Mouse (Mus musculus) embryo, embryonic 11.5 days (tissue): ENCODE measurements around the gene Efcab12.
A peak's percentile ranks its signal among the peaks of the same experiment; 100 is the strongest.
"Not testable (repeated sequence)": the region's sequence is repeated elsewhere in the genome, so short reads cannot be mapped to it uniquely, and the experiment has no call there.

Experiments
- DNase-seq: peaks from one replicate; pipeline ENCODE4 v3.0.0-alpha.2; 2012; ENCODE audit warnings: low read depth, low spot score

Gene Efcab12

DNA sequence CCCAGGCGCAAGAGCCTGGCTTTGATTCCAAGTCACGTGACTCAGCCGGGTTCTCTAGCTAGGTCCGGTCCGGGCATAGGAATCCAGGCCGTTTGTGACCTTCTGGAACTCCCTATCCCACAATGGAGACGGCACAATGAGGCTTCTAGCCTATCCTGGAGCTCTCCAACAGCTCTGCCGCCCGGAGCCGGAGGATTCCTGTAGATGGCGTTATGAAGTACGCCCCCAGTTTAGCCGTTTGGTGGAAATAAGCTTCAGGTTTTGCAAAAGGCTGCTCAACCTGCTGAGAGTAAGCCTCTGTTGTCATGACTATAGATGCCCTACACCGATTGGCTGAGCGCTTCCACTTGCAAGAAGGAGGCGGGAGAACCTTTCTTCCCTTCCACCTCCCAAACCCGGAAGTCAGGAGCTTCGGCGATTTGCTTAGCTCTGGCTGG lies at the start of gene Efcab12:
Gene Efcab12, minus strand, starts transcription at position 252 of the 437 bp plus-strand sequence.
- DNase-seq, result no peak

DNA sequence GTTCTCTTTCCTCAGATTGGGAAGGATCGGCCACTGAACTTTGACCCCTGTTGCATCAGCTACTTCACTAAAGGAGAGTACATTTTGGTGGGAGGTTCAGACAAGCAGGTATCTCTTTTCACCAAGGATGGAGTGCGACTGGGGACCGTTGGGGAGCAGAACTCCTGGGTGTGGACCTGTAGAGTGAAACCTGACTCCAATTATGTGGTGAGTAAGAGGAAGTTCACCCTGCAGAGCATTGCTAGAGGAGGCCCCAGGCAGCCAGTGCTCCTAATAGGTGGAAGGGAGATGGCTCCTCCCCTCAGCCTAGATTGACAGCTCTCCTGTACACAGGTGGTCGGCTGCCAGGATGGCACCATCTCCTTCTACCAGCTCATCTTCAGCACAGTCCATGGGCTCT lies 48.7 kb upstream of the Efcab12 start:
- DNase-seq, result no peak

DNA sequence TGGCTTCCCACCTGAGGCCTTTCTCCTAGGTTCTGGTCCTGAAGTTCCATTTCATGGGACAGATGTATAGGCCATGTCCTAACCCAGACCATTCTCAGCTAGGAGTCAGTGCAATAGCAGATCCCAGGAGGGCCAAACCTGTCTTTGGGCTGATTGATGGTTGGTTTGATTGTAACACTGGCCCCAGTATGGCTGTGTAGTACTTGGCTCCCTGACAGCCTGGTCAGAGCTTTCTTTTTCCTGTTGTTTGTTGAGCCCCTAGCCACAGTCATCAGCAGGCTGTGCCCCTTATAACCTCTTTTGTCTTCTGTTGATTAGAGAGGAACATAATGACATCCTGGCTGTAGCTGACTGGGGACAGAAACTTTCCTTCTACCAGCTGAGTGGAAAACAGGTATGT lies 45.8 kb upstream of the Efcab12 start:
- DNase-seq, result no peak

DNA sequence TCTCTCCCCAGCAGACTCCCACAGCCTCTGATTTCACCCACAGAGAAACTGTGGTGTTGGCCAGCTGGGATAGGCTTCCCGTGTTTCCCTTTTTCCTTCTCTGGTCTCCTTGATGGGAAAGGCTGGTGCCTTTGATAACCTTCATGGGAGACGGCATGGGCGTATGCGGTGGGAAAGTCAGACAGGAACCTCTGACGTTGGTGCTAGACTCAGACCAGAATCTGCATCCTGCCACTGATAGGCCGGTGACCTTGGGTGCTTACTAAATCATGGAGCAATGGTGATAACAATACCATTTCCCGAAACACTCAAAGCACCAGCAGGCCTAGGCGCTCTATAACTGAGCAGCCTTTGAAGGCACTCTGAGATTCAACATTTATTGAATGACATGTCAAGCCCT lies 42.5 kb upstream of the Efcab12 start:
- no peak for DNase-seq

DNA sequence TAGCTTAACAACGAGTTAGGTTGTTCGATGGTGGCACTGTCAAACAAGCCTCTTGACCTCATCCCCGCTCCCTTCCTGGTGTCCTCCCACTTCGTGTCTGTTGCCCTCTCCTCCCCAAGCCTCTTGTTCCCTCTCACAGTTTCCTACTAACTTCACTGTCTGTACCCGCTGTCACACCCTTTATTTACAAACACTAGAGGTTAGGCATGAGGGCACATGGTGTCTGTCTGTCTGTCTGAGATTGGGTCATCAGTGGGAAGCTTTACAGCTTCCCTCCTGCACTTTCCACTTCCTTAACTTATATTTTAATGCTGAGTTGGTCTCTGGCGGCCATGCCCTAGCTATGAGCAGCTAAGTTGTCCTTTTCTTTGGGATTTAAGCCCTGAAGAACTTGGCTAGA lies 41.5 kb upstream of the Efcab12 start:
- no peak for DNase-seq

DNA sequence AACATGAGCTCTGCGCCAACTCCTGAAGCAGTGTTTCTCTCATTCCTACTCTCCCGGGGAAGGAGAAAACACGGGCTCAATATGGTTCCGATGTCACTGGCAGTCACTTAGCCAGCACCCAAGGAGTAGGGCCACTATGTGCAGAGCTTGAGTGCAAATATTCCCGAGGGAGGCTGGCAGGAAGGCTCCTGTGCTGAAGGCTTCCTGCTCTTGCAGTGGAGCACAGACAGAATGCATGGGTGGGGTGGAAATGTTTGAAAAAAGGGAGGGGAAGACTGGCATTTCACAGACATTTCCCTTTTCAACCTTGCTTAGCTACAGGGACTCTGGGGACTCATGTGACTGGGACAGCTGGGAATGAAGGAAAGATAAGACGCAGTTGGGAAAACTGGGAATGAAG lies 40.5 kb upstream of the Efcab12 start:
- DNase-seq, result no peak

DNA sequence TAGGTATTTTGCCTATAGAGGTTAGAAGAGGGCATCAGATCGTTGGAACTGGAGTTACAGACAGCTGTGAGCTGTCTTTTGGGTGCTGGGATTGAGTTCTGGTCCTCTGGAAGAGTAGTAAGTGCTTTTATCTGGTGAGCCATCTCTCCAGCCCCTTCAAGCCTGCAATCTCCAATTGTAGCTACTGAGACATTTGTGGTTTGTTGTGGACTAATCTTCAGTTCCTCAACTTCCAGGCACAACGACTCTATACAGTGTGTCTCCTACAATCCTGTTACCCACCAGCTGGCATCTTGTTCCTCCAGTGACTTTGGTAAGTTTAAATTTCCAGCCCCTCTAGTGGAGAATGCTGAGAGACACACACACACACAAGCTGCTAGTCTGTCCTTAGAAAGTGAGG lies 39.0 kb upstream of the Efcab12 start:
- no peak for DNase-seq

DNA sequence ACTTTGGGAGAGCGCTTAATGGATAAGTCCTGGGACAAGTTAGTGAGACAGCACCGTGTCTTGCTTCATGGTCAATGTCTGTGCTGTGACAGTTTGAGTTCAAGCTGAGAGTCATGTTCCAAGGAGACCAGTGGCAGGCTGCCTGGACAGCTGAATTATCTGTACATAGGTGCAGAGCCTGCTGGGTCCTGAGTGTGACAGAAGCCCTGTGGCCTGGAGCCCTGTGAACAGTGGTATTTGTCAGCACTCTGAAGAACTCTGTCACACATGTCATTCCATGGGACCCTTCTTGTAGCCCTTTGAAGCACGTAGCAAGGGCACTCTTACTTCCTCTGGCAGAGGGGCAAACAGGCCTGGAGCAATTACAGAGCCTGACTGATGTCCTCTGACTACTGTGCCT lies 33.1 kb upstream of the Efcab12 start:
- DNase-seq, result not testable (repeated sequence)

DNA sequence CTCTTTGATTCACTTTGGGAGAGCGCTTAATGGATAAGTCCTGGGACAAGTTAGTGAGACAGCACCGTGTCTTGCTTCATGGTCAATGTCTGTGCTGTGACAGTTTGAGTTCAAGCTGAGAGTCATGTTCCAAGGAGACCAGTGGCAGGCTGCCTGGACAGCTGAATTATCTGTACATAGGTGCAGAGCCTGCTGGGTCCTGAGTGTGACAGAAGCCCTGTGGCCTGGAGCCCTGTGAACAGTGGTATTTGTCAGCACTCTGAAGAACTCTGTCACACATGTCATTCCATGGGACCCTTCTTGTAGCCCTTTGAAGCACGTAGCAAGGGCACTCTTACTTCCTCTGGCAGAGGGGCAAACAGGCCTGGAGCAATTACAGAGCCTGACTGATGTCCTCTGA lies 28.9 kb upstream of the Efcab12 start:
- not testable (repeated sequence) for DNase-seq

DNA sequence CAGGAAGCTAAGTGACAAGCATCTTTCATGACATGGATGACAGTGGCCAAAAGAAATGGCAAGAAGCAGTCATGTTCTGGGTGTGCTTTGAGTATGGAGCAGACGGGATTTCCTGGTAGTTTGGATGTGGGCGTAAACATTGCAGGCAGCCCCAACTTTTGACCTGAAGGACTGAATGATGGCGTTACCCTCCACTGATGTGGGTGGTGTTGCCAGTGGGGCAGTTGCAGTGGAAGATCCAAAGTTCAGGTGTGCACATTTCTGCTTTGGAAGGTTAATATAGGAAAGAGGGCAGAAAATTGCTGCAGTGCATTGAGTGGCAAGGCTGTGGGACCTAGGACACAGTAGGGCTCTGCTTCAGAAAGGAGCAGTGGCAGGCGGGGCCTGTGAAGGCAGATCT lies 27.0 kb upstream of the Efcab12 start:
- no peak for DNase-seq

DNA sequence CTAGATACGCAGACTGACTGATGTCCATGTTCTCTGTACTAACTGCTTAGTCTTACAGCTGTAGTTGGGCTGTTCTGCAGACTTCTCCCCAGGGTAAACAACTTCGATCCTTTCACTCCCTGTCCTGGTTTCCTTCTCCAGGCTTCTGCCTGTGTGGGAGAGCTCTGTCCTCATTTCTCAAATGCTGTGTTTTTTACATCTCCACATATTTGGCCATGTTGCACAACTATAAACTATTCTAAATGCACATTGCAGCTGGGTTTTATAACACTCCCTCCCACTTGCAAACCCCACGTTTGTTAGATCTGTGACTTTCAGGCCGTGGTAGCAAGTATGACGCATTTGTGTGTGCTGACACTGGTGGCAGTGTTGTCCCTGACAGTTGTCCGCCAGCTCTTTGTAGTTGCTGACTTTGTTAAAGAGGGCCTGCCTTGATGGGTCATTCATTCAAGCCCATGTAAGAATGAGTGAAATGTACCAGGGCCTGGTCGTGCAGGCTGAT lies 25.2 kb upstream of the Efcab12 start:
- no peak for DNase-seq

DNA sequence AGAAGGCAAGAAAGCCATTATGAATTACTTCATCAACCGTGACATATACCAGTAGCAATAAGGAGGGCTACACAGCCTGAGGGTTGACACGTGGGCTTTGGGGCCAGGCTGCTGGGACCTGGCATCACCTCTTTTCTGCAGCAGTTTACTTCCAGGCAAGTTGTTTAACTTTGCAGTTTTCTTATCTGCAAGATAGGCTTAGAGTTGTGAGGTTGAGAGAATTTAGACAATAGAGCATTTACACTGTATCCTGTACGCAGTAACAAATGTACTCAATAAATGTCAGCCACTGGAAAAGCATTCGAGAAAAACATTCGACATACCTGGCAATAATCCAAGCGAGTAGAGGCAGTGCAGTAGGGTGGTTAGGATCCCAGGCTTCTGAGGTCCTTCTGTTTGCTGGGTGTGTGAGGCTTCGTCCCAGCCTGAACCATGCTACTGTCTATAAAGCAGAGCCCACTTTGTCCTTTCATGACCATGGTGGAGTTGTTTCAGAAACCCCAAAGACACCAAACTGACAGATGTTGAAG lies 21.9 kb upstream of the Efcab12 start:
- no peak for DNase-seq

DNA sequence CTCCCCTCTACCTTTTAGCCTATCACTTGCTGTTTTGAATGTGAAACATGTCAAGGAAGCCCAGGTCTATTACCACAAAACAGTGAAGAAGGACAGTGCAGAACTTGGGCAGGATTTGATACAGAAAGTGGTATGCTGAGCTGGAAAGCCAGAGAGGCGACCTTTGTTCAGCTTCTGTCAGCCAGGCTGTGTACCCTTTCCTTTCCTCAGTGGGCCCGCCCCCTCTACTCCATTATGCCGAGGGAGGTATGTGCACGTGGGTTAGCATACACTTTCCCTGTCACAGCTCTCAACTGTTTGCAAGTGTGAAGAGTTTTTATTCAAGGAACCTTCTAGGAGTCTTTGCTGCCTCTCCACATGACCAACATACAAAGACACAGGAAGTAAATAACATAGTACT lies 21.0 kb upstream of the Efcab12 start:
- no peak for DNase-seq

DNA sequence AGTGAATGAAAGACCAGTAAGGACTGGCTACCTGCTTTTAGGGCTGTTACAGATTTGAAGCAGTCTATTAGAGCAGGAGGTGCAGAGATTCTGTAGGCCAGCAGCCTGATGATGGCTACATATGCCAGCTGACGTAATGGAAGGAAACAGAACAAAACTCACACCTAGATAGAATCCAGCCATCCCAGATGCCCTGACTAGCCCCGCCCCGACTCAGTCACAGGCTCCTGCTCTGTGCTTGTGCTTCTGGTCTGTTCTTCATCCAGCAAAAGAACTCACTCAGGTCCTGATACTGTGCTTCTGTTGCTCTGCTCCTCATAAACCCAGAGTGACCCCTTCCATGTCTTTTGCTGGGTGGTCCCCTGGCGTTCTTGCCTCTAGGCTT lies 18.1 kb upstream of the Efcab12 start:
- no peak for DNase-seq

DNA sequence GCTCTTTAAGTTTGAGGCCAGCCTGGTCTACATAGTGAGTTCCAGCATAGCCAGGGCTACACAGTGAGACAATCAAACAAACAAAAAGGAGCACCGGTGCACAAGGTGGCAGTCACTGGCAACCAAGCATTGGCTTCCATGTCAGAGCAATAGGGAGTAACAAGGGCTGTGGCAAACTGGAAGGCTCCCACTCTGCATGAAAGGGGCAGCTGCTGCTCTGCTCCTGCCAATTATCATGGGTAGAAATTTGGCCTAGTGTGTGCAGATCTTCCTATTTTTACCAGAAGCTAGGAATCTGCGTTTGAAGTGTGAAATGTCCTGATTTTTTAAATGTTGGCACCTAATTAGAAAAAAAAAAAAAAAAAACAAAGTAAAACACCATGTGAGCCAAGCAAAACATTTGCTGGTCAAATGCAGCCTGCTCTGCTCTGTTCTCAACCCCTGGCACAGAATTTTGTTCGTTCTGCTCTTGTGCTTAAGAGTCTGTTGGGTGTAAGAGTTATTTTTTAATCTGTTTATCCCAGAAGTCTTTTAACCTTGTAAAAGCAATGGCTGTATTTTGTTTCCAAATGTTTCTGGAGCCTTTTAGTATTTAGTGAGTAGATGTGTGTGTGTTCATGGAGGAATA lies 17.6 kb upstream of the Efcab12 start:
- no peak for DNase-seq

DNA sequence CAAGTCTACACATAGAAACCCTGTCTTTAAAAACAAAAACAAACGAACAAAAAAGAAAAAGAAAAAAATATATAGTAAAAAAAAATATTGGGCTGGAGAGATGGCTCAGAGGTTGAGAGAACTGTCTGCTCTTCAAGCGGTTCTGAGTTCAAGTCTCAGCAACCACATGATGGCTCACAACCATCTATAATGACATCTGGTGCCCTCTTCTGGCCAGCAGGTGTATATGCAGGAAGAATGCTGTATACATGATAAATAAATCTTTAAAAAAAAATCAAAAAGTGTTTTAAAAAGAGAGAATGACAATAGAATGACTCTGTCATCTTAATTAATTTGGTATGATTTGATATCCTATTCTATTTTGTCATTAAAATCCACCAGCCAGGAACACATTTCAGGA lies 16.2 kb upstream of the Efcab12 start:
- no peak for DNase-seq

DNA sequence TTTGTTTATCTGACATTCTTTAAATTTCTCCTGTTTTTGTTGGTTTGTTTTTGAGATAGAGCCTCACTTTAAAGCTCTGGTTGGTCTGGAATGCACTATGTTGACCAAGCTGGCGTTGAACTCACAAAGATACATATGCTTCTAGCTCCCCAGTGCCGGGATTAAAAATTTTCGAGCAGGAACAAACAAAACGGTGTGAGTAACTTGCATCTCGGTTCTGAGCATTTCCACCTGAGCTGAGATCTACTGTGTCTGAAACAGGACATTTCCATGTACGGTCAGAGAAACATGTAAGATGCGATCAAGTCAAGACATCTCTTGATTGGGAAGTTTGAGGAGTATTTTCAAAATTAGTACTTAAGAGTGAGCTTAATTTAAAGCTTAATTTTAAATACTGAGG lies 15.8 kb upstream of the Efcab12 start:
- no peak for DNase-seq

DNA sequence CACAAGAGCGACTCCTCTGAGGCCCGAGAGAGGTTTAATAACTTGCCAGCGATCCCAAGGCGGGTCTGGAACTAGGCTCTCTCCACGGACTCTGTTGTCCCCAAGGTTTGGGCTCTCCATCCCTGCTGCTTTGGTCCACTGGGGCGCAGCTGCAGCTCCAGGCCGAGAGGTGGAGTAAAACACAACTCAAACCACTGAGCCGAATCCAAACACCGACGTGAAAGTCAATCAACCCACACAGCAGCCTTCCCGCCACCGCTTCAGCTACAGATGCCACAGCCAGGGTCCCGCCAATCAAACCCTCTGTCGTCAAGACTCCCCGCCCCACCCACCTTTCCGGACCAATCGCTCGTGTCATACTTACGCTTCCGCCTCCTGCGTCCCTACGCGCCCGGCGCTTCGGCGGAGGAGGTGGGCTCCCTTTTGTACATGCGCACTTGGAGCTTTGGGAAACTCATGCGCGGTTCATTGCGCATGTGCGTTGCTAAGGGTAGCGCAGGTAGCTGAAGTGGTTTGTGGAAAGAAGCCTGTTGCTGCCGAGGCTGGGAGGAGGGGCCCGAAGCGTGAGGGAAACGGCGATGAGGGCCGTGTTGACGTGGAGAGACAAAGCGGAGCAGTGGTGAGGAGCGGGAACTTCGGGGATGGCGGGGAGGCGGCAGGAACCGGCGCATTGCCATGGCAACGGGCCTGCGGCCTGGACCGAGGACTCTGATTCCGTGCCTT lies 15.0 kb upstream of the Efcab12 start, which contains the start of the genes Mbd4 and Ift122:
Gene Mbd4, minus strand, starts transcription at position 281 of the 723 bp plus-strand sequence.
Gene Ift122, plus strand, starts transcription at position 380 of the 723 bp plus-strand sequence.
- DNase-seq, result peak; percentile 100

DNA sequence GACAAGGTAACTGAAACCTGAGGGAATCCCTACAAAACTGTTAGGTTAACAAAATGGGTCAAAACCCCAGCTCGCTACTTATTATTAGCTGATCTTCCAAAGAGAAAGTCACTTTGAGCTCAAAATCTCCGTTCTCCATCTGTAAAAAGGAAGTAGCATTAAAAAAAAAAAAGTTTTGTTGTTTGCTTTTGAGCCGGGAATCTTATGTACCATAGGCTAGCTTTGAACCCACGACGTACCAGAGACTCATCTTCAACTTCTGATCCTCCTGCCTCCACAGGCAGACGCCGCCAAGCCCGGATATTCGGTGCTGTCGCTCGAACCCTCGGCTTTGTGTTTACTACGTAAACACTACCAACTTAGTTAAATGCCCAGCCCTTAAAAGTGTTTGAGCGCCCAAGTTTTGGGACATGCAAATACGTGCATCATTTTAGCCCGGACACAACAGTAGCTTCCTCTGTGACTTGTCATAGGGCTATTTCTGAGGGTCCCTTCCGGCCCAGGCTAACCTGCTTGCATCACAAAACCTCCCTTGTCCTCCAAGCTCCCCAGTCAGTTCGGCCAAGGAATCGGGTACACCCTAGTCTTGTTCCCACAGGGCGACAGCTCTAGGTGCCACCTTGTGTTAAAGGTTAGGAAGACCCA lies 14.4 kb upstream of the Efcab12 start:
- no peak for DNase-seq

DNA sequence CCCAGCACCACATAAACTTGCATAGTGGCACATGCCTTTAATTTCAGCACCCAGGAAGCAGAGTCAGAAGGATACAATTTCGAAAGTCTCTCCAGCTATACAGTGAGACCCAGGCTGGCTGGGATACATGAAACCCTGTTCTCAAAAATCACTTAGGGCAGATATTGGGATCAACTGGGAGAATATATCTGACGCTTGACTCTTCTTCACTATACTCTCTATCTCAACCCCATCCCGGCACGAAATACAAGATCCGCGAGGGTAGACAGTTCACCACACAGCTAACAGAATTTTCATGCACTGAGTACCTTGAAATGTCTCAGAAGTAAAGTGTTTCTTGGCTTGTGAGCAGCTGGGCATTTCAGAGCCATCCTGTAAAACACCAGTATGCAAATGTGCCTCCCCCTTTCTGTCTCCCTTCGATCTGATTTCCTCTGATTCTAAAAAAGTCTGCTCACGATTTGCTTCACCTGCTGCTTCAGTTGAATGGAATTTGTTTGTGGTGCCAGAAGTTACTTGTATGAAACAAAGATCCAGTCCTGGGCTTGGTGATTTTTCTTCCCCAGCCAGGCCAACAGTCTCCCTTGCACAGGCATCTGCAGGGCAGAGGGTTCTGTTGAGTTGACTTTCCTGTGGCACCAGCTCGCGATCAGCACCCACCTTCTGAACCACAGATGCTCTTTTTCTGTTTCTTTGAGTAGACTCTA lies 10.5 kb upstream of the Efcab12 start:
- no peak for DNase-seq

DNA sequence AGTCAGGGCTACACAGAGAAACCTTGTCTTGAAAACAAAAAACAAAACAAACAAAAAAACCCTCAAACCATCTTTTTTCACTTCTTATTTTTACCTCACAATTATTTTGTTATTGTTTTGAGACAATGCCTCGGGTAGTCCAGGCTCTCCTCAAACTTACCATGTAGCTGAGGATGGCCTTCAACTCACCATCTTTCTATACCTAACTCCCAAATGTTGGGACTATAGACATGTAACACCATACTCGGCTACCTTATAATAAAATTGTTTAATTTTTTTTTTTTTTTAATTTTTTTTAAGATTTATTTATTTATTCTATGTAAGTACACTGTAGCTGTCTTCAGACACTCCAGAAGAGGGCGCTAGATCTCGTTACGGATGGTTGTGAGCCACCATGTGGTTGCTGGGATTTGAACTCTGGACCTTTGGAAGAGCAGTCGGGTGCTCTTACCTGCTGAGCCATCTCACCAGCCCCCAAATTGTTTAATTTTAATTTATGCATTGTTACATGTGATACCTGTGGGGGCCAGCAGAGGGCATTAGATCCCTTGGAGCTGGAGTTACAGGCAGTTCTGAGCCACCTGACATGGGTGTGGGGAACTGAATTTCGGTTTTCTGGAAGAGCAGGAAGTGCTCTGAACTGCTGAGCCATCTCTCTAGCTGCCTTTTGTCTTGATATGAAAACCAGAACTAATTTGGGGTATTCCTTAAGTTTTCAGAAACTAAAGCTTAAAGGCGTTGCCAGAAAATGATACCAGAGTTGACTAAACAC lies 8.6 kb upstream of the Efcab12 start:
- no peak for DNase-seq
